Mouse (Mus musculus) frontal cortex, adult 2 months (tissue): ENCODE data around the gene Pou1f1. TPM values are rescaled to one million over a fixed set of nuclear protein-coding genes. Genes with fewer than 3 reads are reported as not detected.

Experiments
- DNase-seq, 2 experiments: peaks; one replicate each; pipeline ENCODE4 v3.0.0; 2022; ENCODE audit warnings: low spot score in 1 of 2; ENCODE audit errors: extremely low spot score in 1 of 2
- polyA plus RNA-seq: library from polyadenylated mRNA; depleted of rRNA; stranded (reverse); fragments of >200 nt; gene quantifications from 2 replicates; pipeline ENCODE4 v1.2.3, GENCODE M21; 2012; rRNA removed

The Pou1f1 gene
- polyA plus RNA-seq, 1 experiment, result 0.06 TPM

DNA sequence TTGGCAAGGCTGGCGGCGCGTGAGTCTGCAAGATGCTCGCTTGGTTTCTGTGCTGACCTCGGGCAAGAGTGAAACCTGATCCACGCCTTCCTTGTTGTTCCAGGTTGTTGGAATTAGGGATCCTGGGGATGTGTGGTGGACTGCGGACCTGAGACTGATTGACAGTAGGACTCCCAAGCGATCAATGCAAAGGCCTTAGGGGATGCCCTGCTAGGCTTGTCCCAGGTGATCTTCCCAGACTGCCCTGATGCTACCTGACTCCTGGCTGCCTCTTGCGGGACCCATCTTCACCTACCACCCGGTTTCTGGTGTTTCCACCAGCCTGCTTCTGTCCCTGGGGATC, 42.5 kb downstream of the Pou1f1 start:
- DNase-seq, result no peak

DNA sequence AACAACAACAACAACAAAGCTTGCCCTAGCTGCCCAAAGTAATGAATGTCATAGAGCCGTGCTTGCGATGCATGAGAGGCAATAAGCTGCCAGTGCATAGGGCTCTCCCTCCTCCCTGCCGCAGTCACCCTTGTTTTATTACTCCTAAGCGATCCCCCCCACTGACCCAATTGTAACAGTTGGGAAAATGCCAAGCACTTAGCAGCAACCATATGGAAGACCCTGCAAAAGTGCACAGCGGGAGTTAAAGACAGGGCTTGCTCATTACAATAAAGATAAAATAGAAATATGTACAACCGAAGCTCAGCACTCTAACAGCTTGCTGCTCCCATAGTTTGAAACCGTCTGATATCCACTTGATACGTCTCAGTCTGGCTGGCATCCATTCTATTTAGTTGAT, 44.0 kb downstream of the Pou1f1 start:
- DNase-seq, result no peak

DNA sequence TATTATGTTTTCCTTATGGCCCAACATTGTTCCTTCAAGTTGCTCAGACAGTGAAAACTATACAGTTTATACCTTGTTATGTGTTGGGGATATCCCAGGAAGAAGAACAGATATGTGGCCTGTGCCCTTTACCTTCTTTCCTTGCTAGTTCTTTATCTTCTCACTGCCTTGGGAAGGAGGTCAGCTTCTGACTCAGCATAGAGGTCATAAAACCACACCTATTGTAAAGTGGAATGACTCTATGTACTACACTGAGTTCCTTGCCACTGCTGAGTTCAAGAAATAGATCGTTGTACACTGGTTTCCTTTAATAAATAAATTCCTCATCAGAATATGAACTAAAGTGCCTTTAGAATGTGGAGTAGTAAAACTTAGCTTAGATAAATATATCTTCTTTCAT, 44.6 kb downstream of the Pou1f1 start:
- no peak for DNase-seq

DNA sequence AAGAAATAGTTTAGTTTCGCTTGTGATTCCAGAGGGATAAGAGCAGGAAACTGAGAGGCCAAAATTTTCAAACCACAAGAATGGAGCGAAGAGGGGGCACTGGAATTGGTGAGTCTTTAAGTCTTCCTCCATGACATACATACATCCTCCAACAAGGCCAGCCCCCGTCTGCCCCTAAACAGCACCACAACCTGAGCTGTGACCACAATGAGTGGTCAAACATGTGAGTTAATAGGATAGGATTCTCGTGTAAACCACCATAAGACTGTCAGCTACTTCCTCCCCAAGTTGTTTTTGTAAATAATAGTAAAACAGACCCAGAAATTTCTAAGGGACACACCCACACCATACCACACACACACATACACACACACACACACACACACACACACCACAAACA, 48.5 kb downstream of the Pou1f1 start:
- no peak for DNase-seq

DNA sequence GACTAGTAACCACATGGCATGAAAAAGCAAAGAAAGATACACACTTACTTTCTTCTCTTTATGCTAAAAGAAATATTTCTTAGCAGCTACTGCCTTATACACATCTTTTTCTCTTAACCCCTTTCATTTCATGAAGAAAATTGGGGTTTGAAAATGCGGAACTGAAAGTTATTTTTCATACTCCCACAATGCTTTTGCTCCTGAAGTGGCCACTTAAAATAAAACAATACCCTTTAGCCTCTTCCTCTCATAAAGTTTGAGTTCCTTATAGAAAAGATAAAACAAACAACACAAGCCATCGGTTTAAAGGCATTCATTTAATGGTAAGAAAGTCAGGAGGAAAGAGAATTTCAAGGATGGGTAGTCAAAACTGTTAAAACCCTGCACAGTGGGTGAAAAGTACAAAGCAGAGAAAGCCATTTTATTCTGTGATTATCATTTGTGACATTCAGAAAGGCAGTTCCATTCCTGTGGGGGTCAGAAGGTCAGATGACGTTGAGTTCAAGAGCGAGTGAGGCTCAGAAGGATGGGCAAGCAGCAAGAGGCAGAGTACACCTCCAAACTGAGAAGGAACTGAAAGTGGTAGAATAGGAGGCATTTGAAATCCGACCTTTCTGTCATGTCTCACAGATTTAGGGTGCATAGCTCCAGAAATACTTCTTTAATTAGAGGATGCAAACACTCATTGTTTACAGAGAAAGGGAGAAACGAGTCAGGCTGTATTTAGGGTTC, 57.2 kb downstream of the Pou1f1 start:
- DNase-seq, result no peak

Other genes with a start within 250 kb of the Pou1f1 start
- 62.0 and 63.7 TPM in 2 replicates for gene Chmp2b, start 42.2 kb downstream of the Pou1f1 start, polyA plus RNA-seq